Mouse (Mus musculus): ENCODE results near the gene Ints5.
"Not testable (repeated sequence)": the region's sequence is repeated elsewhere in the genome, so short reads cannot be mapped to it uniquely, and the experiment has no call there.

The Ints5 gene

DNA sequence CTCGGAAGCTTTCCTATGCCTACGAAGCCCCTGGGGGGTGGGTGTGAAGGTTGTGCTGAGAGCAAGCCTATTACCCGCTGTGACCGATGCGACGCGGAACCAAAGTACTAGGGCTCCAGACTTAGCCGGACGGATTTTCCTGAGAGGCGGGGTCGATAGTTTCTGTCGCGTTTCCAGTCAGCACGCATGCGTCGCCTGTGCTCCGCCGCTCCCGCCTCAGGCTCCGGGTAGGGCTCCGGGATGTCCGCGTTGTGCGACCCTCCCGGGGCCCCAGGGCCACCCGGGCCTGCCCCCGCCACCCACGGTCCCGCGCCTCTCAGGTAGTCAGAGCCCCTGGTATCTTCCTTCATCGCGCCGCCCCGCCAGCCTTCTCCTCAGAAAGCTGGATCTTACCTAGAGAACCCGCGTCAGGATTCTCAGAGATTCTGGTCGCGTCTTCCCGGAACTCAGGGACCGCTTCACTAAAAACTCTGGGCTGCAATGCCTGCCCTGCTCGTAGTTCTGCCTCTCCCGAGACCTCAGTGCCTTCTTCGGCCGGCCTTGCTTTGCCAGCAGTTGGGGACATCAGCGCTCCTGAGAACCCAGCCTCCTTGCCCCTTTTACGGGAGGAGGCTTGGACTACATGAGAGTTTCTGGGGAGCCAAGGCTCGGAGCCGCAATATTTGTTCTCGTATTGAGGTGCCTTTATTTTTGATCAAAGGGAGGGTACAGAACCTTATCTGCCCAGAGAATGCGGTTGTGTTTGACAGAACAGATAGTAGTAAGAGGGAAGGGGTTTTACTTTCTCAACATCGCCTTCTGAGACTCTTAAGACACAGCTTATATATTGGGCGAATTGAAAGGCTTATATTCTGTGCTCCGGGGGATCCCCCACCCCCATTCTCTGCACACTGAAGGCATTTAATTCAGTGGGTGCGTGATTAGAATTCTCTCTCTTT, at the start of gene Ints5:
Gene Ints5, plus strand, starts transcription at position 177 of the 938 bp plus-strand sequence.
- peak; percentile 74 for DNase-seq (ENCODE audit: inconsistent ontology term)

- peak; percentile 68 for DNase-seq (ENCODE audit: inconsistent ontology term)
These were observed 48.3 kb upstream of the Ints5 start for GRCm38 (mm10) chr19:8844371-8845129.

- DNase-seq (ENCODE audit: inconsistent ontology term) = no peak
These were observed 44.4 kb upstream of the Ints5 start for GRCm38 (mm10) chr19:8848356-8848755.

DNA sequence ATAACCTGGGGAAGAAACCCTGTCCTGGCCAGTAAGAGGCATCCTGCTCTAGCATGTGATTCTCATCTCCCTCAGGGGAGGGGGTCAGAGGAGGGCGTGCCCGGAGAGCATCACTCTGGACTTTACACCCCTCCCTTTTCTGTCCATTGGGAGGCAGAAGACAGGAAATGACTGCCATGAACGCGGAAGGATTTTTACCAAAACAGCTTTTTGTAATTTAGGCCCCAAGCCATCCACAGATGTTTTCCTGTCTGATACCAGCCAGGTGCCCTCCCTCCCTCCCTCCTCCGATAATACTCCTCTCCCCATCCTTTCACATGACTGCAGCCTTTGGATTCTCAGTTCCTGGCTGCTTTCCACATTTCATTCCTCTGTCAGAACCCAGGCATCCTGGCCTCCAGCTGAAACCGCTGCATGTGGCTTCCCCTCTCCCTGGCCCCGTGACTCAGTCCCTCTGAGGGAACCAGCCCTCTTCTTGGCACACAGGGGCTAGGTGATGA, 42.4 kb upstream of the Ints5 start, which contains the start of gene Lrrn4cl:
Gene Lrrn4cl, plus strand, starts transcription at position 367 of the 500 bp plus-strand sequence.
- DNase-seq (ENCODE audit: inconsistent ontology term) = peak; percentile 88

- DNase-seq (ENCODE audit: inconsistent ontology term) = no peak
These were observed 41.2 kb upstream of the Ints5 start for GRCm38 (mm10) chr19:8851639-8852038.

DNA sequence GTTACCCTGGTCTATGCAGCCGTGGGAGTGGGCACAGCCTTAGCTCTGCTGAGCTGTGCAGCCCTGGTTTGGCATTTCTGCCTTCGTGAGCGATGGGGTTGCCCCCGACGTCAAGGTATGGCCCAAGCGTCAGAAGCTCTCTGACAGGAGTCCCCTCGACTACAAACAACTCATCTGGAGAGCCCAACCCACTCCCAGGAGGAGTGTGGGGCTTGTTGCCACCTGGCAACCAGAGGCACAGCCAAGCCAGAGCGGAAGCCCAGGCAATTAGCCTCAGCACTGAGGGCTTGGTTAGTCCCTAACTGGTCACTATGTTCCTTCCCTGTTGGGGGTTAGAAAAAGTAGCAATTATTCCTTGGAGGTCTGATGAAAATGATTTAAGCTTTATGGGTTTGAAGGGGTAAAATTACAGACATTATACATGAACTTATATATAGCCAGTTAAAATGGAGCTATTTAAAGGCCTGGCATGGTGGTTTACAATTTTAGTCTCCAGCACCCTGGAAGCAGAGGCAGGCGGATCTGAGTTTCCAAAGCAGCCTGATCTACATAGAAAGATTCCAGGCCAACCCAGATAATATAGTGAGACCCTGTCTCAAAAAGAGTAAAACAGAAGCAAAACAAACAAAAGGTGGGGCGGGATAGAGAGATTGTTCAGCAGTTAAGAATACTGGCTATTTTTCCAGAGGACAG, 40.4 kb upstream of the Ints5 start:
- no peak for DNase-seq (ENCODE audit: inconsistent ontology term)

DNA sequence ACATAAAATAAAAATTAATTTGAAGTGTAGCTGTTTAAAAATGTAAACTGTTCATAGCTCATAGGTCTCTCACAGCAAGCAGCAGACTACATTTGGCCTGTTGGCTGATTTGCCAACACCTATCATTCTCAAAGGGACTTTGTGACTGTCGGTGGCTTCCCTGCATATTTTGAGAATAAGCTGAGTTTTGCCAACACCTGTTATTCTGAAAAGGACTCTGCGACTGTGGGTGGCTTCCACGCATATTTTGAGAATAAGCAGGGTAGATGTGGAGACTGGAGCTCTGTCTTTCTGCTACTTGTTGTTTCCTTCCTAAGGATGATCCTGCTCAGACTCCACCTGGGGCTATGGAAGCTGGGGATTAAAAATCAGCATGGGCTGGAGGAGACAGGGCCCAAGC, 39.7 kb upstream of the Ints5 start:
- no peak for DNase-seq (ENCODE audit: inconsistent ontology term)

- no peak for DNase-seq (ENCODE audit: inconsistent ontology term)
These were observed 35.1 kb upstream of the Ints5 start for GRCm38 (mm10) chr19:8857689-8858088.

DNA sequence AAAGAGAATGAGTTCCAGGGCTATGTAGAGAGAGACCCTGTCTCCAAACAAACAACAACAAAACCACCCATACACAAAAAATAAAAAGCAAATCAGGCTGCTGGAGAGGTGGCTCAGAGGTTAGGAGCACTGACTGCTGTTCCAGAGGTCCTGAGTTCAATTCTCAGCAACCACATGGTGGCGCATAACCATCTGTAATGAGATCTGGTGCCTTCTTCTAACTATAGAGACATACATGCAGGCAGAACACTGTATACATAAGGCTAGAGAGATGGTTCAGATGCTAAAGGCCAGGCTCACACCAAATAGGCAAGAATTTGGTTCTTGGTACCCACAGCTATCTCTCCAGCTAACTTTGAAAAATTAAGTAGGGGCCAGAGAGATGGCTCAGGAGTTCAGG, 33.8 kb upstream of the Ints5 start:
- no peak for DNase-seq (ENCODE audit: inconsistent ontology term)

DNA sequence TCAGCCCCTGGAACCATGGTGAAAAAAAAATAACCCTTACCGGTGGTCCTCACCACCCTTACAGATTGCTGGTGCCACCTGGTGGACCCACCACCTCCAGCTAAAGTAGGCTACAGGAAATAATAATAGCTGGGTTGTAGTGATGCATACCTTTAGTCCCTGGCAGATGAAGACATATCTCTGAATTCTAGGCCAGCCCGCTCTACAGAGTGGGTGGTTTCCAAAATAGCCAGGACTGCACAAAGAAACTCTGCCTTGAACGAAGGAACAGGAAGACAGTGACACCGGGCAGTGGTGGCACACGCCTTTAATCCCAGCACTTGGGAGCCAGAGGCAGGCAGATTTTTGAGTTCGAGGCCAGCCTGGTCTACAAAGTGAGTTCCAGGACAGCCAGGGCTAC, 28.5 kb upstream of the Ints5 start:
- no peak for DNase-seq (ENCODE audit: inconsistent ontology term)

DNA sequence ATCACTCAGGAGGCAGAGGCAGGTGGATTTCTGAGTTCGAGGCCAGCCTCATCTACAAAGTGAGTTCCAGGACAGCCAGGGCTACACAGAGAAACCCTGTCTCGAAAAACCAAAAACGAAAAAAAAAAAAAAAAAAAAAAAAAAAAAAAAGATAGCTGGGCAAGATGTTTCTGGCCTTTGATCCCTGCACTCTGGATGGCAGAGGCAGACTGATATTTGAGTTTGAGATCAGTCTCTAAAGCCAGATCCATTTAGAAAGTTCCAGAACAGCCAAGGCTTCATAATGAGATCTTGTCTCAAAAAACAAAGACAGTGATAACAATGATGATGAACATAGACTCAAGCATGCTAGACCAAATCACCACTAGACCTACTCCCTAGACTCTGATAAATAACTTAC, 22.4 kb upstream of the Ints5 start:
- DNase-seq (ENCODE audit: inconsistent ontology term) = not testable (repeated sequence)

DNA sequence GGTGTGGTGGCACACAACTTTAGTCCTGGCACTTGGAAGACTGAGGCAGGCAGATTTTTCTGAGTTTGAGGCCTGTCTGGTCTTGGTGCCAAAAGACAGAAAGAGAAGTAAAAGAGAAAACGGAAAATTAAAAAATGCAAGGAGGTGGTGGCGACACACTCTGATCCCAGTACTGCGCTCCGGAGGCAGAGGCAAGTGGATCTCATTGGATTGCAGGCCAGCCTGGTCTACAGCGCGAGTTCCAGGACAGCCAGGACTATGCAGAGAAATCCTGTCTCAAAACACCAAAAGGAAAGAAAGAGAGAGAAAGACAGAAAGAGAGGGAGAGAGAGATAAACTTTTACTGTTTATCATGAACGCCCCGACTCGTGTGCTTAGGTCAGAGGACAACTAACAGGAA, 22.0 kb upstream of the Ints5 start:
- DNase-seq (ENCODE audit: inconsistent ontology term) = no peak

DNA sequence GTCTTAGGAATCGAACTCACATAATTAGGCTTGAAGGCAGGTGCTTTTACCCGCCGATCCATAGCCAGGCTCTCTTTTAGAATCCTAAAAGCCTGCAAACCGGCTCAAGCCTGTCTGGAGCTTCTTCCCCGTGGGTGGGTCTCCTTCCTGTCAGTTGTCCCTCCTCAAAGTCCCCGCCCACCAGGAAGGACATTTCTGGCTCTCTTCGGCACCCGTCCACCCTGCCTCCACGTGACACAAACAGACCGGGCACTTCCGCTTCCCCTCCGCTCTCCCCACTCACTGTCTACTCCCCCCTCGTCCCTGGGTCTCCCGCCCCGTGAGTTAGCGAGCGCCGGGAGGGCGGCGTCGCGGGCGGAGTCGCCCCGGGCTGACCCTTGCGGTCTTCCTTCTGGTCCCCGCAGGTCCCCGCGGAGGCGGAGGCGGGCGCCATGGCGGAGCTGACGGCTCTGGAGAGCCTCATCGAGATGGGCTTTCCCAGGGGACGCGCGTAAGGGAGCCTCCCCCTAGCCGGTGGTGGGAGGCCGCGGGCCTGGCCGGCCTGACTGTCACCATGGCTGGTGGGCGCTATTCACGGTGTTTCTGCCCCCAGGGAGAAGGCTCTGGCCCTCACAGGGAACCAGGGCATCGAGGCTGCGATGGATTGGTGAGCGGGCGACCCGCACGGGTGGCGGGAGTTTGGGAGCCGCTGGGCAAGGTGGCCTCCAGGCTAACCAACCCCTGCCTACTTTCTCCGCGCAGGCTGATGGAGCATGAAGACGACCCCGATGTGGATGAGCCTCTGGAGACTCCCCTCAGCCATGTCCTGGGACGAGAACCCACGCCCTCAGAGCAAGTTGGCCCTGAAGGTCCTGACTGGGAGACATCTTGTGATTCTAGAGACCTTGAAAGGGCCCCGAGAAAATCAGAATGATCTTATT, 21.3 kb upstream of the Ints5 start, which contains the start of gene Ubxn1:
Gene Ubxn1, plus strand, starts transcription at position 230 of the 920 bp plus-strand sequence.
- peak; percentile 99 for DNase-seq (ENCODE audit: inconsistent ontology term)

DNA sequence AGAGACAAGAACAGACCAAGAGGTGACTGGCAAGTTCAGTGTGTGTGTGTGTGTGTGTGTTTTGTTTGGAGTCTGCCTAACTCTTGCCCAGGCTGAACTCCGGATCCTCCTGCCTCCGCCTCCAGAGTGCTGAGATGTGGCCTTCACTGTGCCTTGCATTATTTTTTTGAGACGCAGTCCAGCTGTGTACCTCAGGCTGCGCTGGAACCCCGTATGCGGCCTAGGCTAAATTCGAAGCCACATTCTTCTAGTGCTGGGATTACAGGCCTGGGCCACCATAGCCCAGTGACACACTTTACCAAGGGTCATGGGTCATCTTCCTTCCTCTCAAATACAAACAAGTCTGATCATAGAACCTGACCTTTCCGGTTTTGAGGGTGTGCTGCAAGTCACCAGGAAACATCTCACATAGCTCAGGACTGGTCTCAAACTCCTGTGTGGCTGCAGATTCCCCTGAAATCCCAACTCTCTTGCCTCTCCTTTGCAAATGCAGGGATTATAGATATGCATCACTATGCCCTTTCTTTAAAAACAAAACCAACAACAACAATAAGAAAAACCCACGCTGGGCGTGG, 20.5 kb upstream of the Ints5 start:
- DNase-seq (ENCODE audit: inconsistent ontology term) = no peak

DNA sequence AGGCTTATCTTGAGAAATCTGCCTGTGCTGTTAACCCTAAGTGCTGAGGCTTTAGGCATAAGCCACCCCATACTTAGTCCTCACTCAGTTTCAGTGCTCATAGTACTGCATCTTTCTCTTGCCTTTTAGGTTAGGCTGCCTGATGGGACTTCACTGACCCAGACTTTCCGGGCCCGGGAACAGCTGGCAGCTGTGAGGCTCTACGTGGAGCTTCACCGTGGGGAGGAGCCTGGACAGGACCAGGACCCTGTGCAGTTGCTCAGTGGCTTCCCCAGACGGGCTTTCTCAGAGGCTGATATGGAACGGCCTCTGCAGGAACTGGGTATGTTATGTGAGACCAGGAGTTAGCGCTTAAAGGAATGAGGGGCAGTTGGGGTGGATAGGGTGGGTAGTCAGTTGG, 17.8 kb upstream of the Ints5 start:
- DNase-seq (ENCODE audit: inconsistent ontology term) = no peak

DNA sequence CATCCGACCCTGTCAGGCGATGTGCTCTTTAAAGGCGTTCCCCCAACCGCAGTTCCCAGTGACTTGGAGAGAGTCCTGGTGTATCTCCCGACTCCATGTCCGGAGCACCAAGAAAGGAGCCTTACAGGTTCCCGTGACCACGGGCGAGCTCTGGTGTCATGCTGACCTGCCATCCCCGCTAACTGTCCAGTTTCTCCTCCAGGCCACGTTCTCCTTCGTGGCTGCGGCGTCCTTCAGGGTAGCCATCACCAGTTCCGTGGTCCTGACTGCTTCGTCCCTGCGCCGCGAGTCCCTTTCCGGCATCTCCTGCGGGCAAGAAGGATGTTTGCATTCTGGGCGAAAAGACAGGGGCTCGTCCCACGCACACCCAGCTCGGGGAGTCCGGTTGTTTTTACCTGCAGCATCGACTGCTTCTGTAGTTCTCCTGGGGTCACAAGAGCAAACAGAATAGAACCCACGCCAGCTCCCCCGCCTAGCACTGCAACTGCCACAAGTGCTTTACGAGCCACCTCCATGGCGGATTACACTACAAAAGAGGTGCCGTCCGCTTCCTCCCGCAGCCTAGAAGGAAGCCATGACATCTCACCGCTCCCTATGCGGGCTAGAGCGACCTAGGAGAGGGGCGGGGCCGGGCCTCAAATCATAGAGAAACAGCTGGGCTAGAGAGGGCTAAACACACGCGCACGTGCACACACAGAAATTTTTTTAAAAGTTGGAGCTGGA, 12.3 kb upstream of the Ints5 start, which contains the start of gene Uqcc3:
Gene Uqcc3, minus strand, starts transcription at position 613 of the 723 bp plus-strand sequence.
- peak; percentile 91 for DNase-seq (ENCODE audit: inconsistent ontology term)

DNA sequence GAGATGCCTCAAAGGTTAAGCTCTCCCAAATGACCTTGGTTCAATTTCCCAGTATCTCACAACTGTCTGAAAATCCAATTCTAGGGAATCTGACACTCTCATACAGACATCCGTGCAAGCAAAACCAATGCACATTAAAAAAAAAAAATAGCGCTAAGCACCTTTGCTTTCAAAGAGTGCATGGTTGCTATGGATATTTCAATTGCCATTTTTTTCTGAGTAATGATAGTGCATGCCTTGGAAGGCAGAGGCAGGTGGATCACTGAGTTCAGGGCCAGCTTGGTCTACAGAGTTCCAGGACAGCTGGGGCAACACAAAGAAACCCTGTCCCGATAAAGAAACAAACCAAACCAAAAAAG, 11.8 kb upstream of the Ints5 start:
- DNase-seq (ENCODE audit: inconsistent ontology term) = no peak

DNA sequence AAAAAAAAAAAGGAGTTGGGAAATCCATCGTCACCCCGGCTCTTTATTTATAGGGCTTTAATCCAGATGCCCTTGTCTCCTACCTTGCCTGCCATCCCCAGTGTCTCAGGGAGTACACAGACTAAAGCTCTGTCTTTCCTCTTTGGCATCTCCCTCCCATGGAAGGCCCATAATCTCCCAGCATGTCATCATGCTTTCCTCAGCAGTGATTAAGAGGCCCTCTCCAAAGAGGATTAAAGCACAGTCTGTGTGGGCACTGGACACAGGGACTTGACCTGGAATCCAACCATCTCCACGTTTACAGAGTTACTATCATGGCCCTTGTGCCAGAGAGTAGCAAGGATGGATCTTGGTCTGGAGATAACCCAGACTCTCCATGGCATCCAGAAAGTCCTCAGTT, 9.2 kb upstream of the Ints5 start, which contains the start of the genes Lbhd1 and Gm49403:
Gene Lbhd1, plus strand, starts transcription at position 117 of the 400 bp plus-strand sequence.
Gene Gm49403, plus strand, starts transcription at position 315 of the 400 bp plus-strand sequence.
- no peak for DNase-seq (ENCODE audit: inconsistent ontology term)

- no peak for DNase-seq (ENCODE audit: inconsistent ontology term)
These were observed 5.8 kb upstream of the Ints5 start for GRCm38 (mm10) chr19:8886916-8887584.
